Mouse (Mus musculus) bone marrow, adult 2 months (tissue): Measurements from ENCODE around the gene Cxcr1.

Source experiments
- CTCF ChIP-seq: fragments of 200-500 bp; IDR thresholded peaks from 2 replicates; pipeline ENCODE4 v1.5.1; 2011; ENCODE audit warnings: low read length, control low read depth; ENCODE audit not compliant: control insufficient read depth, insufficient read depth
- POLR2A ChIP-seq: fragments of 200-500 bp; IDR thresholded peaks from 2 replicates; pipeline ENCODE4 v1.6.1; 2011; ENCODE audit warnings: low read depth, mild to moderate bottlenecking, control low read depth, low read length, borderline replicate concordance; ENCODE audit not compliant: control insufficient read depth

- TF ChIP-seq CTCF, result no peak
- no peak for TF ChIP-seq POLR2A
Measured at GRCm38 (mm10) chr1:74240832-74241231, 46.4 kb upstream of the Cxcr1 start.
